Mouse (Mus musculus): Measurements from ENCODE around the gene Fam25c. TPM values are rescaled to one million over a fixed set of nuclear protein-coding genes. Genes with fewer than 3 reads are reported as not detected.
"Not testable (repeated sequence)": the region's sequence is repeated elsewhere in the genome, so short reads cannot be mapped to it uniquely, and the experiment has no call there.

Fam25c gene
- total RNA-seq, 4 experiments from 2014 or later, result not detected

DNA sequence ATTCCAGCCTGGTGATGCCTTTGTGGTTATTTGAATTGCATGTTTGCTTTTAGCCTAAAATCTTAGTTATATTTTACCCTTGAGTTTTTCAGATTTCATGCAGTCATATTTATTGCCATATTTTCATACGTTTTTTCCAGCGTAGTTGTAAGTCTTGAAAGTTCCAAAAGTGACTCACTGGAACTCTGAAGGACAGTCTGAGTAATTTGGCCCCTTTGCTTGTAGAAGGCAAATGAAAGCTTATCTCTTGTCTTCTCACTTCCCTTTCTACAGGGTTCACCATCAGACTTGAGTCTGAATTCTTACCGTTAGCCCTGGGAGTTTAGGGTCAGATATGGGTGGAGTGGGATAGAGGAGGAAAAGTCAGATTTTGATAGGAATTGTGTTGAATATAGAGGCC is 28.6 kb downstream of the Fam25c start:
- no peak for DNase-seq

DNA sequence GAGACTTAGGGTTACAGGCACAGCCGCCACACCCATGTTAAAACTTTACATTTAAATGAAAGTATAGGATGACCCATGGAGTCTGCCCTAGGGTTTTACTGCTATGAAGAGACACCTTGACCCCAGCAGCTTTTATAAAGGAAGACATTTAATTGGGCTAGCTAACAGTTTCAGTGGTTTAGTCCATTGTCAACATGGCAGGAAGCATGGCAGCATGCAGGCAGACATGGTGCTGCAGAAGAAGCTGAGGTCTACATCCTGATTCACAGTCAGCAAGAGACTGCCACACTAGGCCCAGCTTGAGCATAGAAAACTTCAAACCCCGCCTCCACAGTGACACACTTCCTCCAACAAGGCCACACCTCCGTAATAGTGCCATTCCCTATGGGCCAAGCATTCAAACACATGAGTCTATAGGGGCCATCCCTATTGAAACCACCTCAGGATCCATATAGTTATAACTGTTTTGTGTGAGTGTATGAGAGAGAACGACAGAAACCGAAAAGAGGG is 31.6 kb downstream of the Fam25c start:
- DNase-seq, result no peak

GRCm38 (mm10) chr14:34318113-34318512 is 37.1 kb downstream of the Fam25c start:
- DNase-seq, result no peak

- no peak for DNase-seq
Measured at GRCm38 (mm10) chr14:34317431-34317830, 37.8 kb downstream of the Fam25c start.

GRCm38 (mm10) chr14:34316346-34316745 is 38.9 kb downstream of the Fam25c start:
- DNase-seq, result no peak

DNA sequence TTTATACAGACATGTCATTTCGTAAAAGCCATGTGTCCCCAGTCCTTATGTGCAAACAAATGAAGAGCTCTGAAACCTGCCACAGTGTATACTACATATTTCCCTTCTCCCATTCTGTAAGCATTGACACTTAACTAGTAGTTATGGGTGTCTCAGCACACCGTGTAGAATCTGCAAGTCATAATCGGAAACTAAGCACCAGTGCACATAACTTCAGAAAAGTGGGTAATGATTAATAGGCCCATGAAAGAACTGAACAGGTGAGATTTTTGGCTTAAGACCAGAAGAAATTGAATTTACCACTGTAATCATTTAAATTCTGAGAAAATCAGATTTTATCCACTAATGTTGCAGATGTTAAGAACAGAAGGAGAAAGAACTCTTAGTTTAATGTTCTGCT is 40.4 kb downstream of the Fam25c start:
- no peak for DNase-seq

DNA sequence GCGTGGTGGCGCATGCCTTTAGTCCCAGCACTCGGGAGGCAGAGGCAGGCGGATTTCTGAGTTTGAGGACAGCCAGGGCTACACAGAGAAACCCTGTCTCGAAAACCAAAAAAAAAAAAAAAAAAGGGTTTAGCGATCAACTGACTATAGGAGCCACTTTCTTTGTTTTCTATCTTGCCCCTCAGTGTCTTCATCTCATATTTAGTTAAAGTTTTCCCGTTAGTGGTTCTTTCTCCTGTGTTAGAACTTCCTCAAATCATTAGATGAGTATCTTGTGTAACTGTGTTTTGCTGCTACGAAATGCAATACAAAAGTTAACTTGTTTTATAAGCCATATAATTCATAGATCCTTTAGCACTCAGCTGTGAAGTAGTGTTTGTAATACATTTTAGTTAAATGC is 40.9 kb downstream of the Fam25c start:
- not testable (repeated sequence) for DNase-seq

- DNase-seq, result no peak
Measured at GRCm38 (mm10) chr14:34313612-34314011, 41.6 kb downstream of the Fam25c start.

DNA sequence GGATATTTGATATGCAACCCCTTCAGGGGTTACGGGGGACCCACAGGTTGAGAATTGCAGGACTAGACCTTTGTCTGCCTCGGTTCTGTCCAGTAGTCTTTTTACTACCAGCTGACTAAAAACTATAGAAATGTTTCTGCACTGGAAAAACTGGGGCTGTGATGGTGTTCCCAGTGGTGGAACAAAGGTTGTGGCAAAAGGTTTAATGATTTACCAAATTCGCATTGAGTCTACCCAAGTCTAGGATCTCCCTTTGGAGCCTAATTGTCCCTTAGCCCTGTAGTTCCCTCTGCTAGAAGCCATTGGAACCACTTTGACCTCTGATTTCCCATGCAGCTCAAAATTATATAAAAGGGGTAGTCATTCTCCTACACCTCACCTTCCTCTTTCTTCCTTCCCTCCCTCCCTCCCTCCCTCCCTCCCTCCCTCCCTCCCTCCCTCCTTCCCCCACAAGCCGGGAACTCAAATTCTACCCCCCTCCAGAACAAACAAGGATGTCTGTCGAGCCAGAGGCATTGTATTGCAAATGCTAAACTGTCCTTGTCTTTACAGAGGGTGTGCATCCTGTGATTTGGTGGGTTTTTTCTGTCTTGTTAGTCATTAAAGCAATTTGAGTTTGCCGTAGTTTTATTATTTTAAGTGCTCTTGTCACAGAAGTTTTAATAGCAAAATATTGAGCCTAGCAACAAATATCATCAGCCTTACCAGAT is 42.7 kb downstream of the Fam25c start:
- DNase-seq, result no peak

- DNase-seq, result no peak
Measured at GRCm38 (mm10) chr14:34311691-34312090, 43.5 kb downstream of the Fam25c start.

DNA sequence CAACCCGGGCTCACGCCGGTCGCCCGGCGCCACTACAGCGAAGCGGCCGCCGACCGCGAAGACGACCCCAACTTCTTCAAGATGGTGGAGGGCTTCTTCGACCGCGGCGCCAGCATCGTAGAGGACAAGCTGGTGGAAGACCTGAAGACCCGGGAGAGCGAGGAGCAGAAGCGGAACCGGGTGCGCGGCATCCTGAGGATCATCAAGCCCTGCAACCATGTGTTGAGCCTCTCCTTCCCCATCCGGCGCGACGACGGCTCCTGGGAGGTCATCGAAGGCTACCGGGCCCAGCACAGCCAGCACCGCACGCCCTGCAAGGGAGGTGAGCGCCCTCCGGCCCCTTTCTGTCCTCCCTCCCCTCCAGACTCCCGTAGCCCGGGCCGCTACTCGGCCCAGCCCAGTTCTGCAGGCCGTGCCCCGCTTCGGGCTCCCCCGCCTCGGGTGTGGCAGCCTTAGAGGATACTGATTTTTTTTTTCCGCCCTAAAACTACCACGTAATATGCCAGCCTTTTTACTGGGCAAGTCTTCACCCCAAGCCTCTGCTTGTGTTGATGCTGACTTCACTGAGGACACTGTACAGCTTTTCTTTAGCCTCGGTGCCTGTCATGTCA is 44.1 kb downstream of the Fam25c start:
- DNase-seq, result peak; percentile 56

- DNase-seq, result peak; percentile 94
Measured at GRCm38 (mm10) chr14:34310234-34310965, 44.8 kb downstream of the Fam25c start, which contains the start of the genes Shld2 and Glud1. Gene Shld2 (minus strand): TSS chr14:34310493. Gene Glud1 (plus strand): TSS chr14:34310727.

DNA sequence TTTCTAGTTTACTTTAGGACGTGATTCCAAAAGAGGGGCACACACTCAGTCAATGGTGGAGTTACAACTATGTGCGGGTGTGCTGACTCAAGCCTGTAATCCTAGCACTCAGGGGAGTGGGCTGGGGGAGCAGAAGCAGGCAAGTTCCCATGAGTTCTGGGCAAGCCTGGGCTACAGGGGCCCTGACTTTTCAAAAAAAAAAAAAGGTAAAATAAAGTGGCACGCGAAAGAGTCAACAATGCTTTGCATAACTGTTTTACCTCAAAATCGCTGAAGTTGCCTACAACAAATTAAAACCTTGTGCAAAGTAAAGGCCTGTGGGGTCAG is 45.4 kb downstream of the Fam25c start:
- no peak for DNase-seq

- no peak for DNase-seq
Measured at GRCm38 (mm10) chr14:34309266-34309665, 46.0 kb downstream of the Fam25c start.

DNA sequence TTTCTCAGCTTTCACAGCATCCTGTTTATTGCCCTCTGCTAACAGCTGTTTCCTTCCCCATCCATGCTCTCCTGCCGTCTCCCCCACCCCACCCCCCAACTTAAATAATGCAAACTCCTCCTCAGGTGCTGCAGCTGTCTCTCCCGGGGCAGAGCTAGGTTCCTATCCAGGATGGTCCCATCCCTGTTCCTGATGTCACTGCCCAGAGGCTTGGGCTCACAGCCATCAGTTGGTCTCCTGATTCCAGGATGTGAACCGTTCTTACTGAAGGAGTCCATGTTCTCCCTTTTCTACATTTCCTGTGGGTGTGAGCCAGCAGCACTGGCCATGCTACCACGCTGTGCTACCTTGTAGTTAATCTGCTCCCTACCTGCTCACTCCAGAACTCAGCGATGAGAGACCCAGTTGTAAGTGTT is 52.0 kb downstream of the Fam25c start:
- DNase-seq, result no peak

- DNase-seq, result no peak
Measured at GRCm38 (mm10) chr14:34302681-34303242, 52.5 kb downstream of the Fam25c start.

Other genes starting within 250 kb of the Fam25c start
- gene Npy4r, start 202.9 kb downstream of the Fam25c start, total RNA-seq (2022), result under 1 TPM in 1 of 4 experiments, not detected in 3; 0.07 TPM
- gene Gprin2, start 153.8 kb downstream of the Fam25c start, total RNA-seq (2022), result 1 to 10 TPM; 3.6 to 7.1 (median 4.7) TPM
- under 1 TPM; 0.15 to 0.38 (median 0.30) TPM for gene Syt15, start 135.8 kb downstream of the Fam25c start, total RNA-seq (2022)
- 10 to 100 TPM; 11.3 to 13.5 (median 12.6) TPM for gene Shld2, start 44.9 kb downstream of the Fam25c start, total RNA-seq (2022)
- 100 to 1,000 TPM; 213 to 238 (median 225) TPM for gene Glud1, start 44.7 kb downstream of the Fam25c start, total RNA-seq (2022)
- gene Sncg, start 19.4 kb upstream of the Fam25c start, total RNA-seq (2022), result 100 to 1,000 TPM in 1 of 4 experiments, 10 to 100 TPM in 3; 19.1 to 206 (median 82.2) TPM
- 10 to 100 TPM; 27.7 to 45.8 (median 39.9) TPM for gene Mmrn2, start 20.0 kb upstream of the Fam25c start, total RNA-seq (2022)
- gene Bmpr1a, start 147.9 kb upstream of the Fam25c start, total RNA-seq (2022), result 10 to 100 TPM; 60.5 to 74.7 (median 67.1) TPM
- not detected for gene 9230112D13Rik, start 167.4 kb upstream of the Fam25c start, total RNA-seq (2022)
- under 1 TPM; 0.35 to 0.98 (median 0.69) TPM for gene Ldb3, start 233.2 kb upstream of the Fam25c start, total RNA-seq (2022)
- under 1 TPM in 2 of 4 experiments, not detected in 2; 0.14 to 0.23 TPM for gene Opn4, start 244.7 kb upstream of the Fam25c start, total RNA-seq (2022)

Measured in adrenal gland, adult 8-10 months (tissue).